Mouse (Mus musculus) gastrocnemius, adult 18-20 months (tissue): ENCODE measurements at regions not wholly inside any gene's neighbourhood (a gene's known extent, or its start where the extent isn't known, plus 50 kb on each side); places are given as distances from the start of the nearest gene placed in this dataset.
"Not testable (repeated sequence)": the region's sequence is repeated elsewhere in the genome, so short reads cannot be mapped to it uniquely, and the experiment has no call there.

ENCODE experiments used
- DNase-seq: peaks from one replicate; pipeline ENCODE4 v3.0.0; 2021; ENCODE audit warnings: low spot score

GRCm38 (mm10) chr17:79545878-79546277, 65.8 kb upstream of the Rmdn2 start:
- no peak for DNase-seq

DNA sequence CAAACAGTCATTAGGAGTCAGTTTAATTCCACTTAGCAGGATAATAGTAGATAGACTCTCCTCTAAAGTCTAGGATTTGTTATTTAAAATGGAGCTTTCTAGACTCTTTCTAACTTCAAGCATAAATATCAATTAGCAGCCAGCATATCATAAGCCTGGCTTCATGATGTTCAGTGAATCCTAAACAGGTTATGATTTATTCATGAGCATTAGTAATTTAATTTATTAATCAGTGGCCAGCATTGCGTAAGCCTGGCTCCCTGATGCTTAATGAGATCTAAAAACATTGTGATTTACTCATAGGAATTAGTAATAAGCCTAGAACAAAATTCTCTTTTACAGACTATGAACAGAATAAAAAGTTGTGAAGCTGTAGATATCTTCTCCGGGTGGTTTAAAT, 64.6 kb upstream of the Rmdn2 start:
- DNase-seq, result no peak

DNA sequence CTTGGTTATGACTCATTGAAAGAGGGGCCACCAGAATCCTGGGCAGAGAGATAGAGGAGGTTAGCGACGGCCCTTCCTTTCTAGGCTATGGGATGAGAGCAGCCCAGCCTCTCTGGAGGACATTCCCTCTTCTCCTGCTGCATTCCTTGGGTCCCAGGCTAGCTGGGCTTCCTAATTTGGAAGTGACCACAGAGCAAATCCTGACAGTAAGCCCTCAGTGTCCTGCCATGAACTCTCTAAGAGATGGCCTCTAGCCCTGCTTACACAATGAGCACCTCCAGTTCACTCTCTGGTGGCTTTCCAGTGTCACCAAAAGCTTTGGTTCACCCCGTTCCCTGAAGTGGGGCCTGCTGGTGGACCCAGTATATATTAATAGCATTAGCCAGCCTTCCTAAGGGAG, 64.1 kb upstream of the Rmdn2 start:
- DNase-seq, result no peak

- DNase-seq, result not testable (repeated sequence)
Observed at GRCm38 (mm10) chr17:79550409-79550808, 61.3 kb upstream of the Rmdn2 start.

- no peak for DNase-seq
Observed at GRCm38 (mm10) chr17:79553850-79554249, 57.8 kb upstream of the Rmdn2 start.

DNA sequence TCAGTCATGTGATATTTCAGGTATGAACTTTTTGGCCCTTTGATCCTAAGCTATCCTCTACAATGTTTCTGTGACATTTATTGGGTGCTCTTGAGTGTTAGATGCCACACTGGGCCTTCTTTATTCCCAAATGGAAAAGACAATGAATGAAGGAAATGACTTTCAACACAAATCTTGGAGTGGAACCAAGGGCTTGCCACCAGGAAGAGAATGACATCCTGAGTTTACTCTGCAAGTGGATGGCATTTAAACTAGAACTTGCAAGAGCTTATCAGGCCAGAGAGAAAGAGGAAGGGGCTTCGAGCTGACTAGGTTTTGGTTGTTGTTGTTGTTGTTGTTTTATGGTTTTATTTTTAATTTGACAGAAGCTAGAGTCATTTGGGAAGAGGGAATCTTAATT, 56.1 kb upstream of the Rmdn2 start:
- DNase-seq, result no peak
